Mouse (Mus musculus) cerebellum, adult 2 months (tissue): ENCODE data around the gene Coil.

Source experiments
- CTCF ChIP-seq: fragments of 200-500 bp; IDR thresholded peaks from 2 replicates; pipeline ENCODE4 v1.5.1; 2011; ENCODE audit warnings: low read depth, mild to moderate bottlenecking, control low read depth, low read length, moderate library complexity, borderline replicate concordance; ENCODE audit not compliant: insufficient read depth
- POLR2A ChIP-seq: fragments of 200-500 bp; IDR thresholded peaks from 2 replicates; pipeline ENCODE4 v1.6.1; 2011; ENCODE audit warnings: low read length, control low read depth, borderline replicate concordance; ENCODE audit not compliant: insufficient read depth

DNA sequence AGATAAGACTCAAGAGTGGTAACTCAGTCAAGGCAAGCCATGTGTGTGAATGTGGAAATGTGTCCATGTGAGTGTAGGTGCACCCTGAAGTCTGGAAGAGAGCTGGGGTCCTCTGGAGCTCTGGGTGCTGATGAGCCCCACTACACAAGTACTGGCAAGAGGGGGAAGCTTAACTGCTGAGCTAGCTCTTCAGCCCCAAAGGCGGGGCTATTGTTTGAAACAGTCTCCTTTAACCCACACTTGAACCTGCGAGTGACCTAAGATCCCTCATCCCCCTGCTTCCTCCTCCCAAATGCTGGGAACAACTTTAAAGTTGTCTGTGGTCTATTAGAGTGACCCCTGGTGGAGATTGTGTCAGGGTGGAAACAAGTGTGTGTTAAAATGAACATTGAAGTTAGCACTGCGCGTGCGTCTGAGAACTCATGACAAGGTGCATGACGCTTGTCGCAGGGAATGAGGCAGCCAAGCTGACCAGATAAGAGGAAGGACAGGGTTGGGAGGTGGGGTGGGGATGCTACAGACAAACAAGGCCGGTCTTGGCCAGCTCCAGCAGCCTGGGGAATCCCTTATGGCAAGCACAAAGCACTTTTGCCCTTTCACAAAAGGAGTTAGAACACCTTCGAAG is 50.7 kb downstream of the Coil start:
- no peak for TF ChIP-seq CTCF
- TF ChIP-seq POLR2A = no peak
